Mouse (Mus musculus) splenic B cell, adult 2 months (primary cell): ENCODE measurements around the gene Fam131a.

Experiments
- DNase-seq: peaks from one replicate; pipeline ENCODE4 v3.0.0-alpha.2; 2011; ENCODE audit warnings: low read depth, low spot score
- H3K27me3 ChIP-seq: 2 replicates; pipeline ENCODE4 v1.6.1; 2012; ENCODE audit warnings: mild to moderate bottlenecking, low read length, moderate library complexity, mixed read lengths; ENCODE audit not compliant: control insufficient read depth, poor library complexity, insufficient read depth, severe bottlenecking
- H3K36me3 ChIP-seq: 2 replicates; pipeline ENCODE4 v1.6.1; 2012; ENCODE audit warnings: mild to moderate bottlenecking, low read length, moderate library complexity, mixed read lengths; ENCODE audit not compliant: control insufficient read depth, poor library complexity, insufficient read depth, severe bottlenecking

The Fam131a gene

DNA sequence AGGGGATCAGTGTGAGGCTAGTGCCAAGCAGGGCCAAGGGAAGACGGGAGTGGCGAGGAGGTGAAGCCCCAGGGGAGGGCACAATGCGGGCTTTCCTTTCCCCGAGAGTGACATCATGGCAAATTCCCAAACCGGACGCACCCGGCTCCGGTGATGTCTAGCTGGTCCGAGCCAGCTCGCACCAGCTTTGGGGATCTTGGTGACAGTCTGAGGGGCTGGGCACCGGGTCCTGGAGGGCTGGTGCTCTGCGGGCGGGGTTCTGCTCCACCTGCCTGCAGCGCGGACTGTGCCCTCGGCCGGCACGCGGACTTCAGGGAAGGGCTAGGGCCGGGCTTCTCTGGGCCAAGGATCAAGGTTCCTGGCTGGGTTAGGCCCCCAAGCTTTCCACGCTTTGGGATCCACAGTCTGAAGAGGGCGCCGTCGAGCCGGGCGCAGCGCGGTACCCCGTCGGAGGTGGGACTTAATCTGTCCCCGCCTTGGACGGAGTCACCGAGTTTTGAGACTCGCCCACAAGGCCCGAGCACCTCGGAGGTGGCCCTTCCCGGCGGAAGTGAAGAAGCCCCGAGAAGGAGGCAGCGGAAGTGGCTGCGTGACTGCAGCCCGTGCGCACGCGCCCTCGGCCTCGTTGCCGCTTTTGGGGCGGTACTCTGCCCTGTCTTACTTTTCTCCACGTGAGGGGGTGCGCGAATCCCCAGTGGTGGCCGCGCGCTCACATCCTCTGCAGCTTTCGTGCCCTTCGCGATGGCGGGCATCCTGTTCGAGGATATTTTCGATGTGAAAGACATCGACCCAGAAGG, 24.3 kb downstream of the Fam131a start, which contains the start of the genes Polr2h and Clcn2:
TSS of gene Polr2h (plus strand) at position 485 of the 797 bp plus-strand sequence.
TSS of gene Clcn2 (minus strand) at position 566 of the 797 bp plus-strand sequence.
- Histone ChIP-seq H3K27me3 (no peaks in the 10 kb centered on the region), H3K36me3 (peaks cover 6% of the 10 kb centered on the region; the same call in 1 of the 2 replicates)
- peak; percentile 98 for DNase-seq

DNA sequence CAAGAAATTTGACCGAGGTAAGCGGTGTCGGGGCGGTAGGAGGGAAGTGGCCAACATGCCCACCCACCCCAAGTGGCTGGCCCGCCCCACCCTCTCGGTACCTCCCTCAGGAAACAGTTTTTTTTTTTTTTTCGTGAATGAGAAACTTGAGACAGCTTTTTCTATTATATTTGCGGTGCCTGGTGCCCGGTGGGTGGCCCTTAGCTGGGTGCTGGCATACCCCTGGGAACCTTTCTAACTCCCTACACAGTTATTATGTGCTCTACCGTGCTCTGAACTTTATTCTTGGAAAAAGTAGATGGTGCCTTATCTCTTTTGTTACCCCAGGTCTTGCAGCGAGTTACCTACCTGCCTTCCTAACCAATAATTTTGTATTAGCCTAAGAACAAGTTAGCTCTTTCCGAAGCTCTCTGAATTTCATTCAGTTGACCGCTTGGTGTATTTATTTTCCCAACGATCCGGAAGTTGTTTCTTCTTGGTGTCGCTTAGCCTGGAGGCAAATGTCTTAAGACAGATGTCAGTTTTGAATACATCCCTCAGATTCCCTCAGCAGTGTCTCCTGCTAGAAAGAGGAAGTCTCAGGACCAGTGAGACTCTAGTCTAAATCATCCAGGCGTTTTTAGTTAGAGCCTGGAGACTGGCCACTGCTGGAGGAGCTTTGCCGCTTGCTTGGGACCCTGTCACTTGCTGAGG, 25.1 kb downstream of the Fam131a start:
- peak; percentile 31 for DNase-seq
- H3K27me3 ChIP-seq = no peaks in the 10 kb centered on the region
- peaks cover 6% of the 10 kb centered on the region; the same call in 1 of the 2 replicates for H3K36me3 ChIP-seq

DNA sequence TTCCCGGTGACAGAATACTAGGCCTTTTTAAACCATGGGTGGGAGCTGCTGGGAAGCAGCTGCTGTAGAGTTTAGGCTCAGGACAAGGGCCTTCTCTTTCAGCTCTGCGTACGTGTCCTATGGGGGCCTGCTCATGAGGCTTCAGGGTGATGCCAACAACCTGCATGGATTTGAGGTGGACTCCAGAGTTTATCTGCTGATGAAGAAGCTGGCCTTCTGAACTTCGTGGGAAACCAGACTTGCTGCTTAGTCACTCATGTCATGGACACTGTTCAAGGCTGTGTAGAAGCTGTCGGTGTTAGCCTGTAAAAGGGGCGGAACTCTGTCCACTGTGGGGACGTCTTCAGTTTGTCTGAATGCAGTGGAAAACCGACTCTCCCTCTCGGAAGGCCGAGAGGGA, 28.8 kb downstream of the Fam131a start:
- peaks cover 6% of the 10 kb centered on the region; the same call in 1 of the 2 replicates for H3K36me3 ChIP-seq
- no peaks in the 10 kb centered on the region for H3K27me3 ChIP-seq
- no peak for DNase-seq

DNA sequence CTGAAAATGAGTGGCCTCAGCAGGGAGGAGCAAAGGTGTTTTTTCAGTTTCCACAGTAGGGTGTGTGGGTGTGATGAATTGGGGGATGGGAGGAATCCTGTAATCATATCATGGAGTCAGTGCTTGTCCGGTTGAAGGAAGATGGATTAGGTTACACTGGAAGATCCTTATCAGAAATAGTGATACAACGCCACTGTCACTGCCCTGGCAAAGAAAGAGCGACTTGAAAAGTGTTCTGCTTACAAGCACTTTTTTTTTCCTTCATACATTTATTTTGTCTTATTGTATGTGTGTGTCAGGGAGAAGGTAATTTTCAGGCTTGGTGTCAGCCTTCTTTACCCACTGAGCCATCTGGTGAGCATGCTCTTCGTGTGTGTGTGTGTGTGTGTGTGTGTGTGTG, 29.7 kb downstream of the Fam131a start:
- H3K36me3 ChIP-seq = peaks cover 6% of the 10 kb centered on the region; the same call in 1 of the 2 replicates
- no peaks in the 10 kb centered on the region for H3K27me3 ChIP-seq
- DNase-seq = no peak

DNA sequence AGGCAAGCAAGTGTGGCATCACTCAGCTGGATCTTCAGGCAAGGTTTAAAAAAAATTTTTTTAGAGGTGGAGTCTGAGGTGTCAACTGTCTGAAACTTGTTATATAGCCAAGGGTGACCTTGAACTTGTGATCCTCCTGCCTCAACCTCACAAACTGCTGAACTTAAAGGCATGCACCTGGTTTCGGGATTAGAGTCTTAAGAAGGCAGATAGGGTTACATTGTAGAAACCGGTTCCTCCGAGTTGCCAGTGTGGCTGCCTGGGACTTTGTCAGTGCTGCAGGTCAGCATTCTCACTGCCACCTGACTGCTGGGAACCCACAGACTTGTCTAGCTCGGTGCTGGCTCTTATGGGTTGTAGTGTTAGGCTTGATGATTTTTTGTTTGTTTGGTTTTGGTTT, 30.2 kb downstream of the Fam131a start:
- Histone ChIP-seq H3K36me3 (peaks cover 6% of the 10 kb centered on the region; the same call in 1 of the 2 replicates), H3K27me3 (no peaks in the 10 kb centered on the region)
- DNase-seq = no peak

DNA sequence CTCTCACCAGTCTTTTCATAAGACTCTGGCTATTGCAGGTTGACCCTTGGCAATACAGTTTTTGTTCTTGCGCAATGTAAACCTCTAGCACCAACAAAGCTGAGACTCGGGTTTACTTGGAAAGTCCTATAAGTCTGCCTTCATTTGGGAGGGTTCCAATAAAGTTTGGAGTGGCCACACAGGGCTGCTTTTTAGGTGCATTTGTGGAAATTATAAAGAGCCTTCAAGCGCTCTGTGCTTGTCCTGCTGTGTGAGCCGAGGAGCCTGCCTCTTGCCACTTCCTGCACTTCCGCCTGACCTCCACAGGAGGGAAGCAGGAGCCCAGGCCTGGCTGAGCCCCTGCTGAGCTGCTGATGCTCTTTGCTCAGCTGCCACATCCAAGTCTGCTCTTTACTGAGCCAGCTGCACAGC, 31.3 kb downstream of the Fam131a start:
- Histone ChIP-seq H3K36me3 (peaks cover 6% of the 10 kb centered on the region; the same call in 1 of the 2 replicates), H3K27me3 (no peaks in the 10 kb centered on the region)
- DNase-seq = peak; percentile 28

DNA sequence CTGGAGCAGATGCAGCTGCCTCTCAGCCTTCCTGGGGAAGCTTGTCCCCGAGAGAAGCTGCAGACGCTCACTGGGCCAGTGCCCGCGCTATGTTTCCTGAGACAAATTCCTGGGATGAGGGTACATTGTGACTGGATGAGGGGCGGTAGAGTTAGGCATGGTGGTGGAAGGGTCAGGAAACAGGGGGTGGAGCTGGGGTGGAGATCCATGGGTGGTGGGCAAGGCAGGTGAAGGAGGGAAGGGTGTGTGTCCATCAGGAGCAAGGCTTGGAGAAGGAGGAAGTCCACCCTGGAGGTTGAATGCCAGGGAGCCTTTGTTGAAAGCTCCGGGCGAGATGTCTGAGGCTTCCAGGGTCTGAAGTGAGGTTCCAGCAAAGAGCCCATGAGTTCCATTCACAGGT, 32.3 kb downstream of the Fam131a start:
- Histone ChIP-seq H3K27me3 (no peaks in the 10 kb centered on the region; the same call in 1 of the 2 replicates), H3K36me3 (peaks cover 4% of the 10 kb centered on the region; the same call in 1 of the 2 replicates)
- DNase-seq = no peak

DNA sequence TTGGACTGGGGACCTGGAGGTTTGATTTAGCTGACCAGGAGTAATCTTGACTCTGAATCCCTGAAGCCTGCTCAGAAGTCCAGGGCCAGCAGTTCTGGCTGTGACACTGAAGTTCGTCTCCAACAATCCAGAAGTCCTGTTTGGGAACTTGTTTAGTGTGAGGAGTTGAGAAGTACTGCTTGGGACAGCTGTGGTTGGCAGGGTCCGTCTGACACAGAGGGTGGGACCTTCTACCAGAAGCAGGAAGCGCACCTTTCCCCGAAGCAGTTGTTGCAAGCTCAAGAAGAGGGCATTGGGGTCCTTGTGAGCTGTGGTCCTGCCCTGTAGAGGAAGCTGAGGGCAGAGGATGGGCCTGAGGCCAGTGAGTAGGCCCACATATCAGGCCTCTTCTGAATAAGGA, 32.7 kb downstream of the Fam131a start:
- DNase-seq = no peak
- Histone ChIP-seq H3K36me3 (peaks cover 2% of the 10 kb centered on the region; the same call in 1 of the 2 replicates), H3K27me3 (no peaks in the 10 kb centered on the region; the same call in 1 of the 2 replicates)

DNA sequence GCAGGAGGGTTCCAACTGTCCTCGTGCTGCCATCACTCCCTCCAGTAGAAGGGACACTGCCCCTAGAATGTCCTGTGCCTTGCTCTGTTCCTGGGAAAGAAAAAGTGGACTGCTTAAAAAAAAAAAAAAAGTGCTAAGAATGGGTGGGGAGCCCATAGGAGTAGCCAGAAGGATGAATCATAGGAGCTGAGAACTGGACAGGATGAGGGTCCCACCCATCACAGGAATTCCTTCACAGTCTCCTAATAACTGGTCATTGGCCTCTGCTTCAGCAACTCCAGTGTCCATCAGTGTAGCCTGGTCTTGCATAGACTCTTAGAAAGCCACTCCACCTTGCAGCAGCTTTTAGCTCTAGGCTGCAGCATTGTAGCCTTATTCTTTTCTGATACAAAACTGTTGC, 33.3 kb downstream of the Fam131a start:
- Histone ChIP-seq H3K36me3 (peaks cover under 1% of the 10 kb centered on the region; the same call in 1 of the 2 replicates), H3K27me3 (no peaks in the 10 kb centered on the region; the same call in 1 of the 2 replicates)
- DNase-seq = no peak

DNA sequence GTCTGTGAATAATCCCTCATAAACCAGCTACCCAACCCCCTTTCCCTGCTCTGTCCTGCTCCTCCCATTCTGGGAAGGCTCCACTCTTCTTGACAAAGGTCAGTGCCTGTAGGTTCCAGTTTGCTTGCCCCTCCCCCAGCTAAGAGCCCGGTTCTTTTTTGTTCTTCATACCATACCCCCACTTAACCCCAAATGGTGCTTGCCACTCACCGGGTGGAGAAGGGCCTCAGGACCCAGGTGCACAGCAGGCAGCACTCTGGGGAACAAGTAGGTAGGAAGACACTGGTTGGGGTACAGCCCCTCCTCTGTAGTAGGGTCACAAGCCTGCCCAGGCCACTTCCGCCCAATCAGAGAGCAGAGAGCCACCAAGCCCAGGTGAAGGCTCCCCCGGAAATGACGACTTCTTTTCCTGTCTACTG, 37.3 kb downstream of the Fam131a start:
- Histone ChIP-seq H3K36me3 (no peaks in the 10 kb centered on the region), H3K27me3 (peaks cover 2% of the 10 kb centered on the region)
- DNase-seq = no peak

DNA sequence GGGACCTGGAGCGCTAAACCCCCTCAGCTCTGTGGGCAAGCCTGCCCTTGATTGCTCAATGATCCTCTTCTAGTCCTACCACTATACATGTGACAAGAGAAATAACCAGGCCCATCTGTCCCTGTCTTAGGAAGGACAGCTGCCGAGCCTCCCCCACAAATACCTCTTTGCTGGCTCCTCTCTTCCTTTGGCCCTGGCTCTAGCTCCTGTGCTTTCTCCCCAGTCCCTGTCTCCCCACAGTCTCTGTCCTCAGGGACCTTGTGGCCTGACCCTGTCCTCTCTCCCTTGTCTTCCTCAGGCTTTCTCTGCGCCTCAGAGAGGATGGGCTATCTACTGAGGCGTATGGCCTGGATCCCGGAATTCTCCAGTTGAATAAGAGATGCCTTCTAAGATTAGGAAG, 38.6 kb downstream of the Fam131a start:
- peaks cover 2% of the 10 kb centered on the region for H3K27me3 ChIP-seq
- DNase-seq = no peak
- H3K36me3 ChIP-seq = no peaks in the 10 kb centered on the region

DNA sequence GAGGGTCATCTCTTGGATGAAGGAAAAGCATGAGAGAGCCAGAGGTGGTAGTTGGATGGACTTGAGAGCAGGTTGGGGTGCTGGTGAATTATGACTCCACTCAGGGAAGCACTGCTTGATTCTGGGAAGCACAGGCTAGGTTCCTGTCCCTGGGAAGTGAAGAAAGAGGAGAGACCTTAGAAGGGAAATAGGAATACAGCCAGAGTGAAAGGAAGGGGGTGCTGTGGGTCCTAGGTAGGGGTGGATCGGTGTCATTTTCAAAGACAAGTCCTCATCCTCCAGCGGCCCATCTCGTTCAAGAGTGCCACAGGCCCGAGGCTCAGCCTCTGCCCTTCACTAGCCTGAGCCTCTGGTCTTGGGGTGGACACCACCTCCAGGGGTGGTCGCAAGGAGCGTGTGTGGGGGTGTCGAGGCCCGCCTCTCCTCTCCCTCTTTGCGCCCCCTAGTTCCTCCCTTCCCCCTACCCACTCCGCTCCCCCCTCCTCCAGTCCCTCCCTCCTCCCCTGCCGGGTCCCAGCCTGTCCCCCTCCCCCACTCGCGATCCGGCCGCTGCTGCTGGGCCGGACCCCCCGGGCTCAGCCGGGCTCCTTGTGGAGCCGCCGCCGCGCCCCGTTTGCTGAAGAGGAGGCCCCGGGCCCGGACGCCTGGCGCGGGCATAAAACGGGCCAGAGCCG, 39.3 kb downstream of the Fam131a start:
- Histone ChIP-seq H3K27me3 (peaks cover 2% of the 10 kb centered on the region), H3K36me3 (no peaks in the 10 kb centered on the region)
- DNase-seq = no peak

DNA sequence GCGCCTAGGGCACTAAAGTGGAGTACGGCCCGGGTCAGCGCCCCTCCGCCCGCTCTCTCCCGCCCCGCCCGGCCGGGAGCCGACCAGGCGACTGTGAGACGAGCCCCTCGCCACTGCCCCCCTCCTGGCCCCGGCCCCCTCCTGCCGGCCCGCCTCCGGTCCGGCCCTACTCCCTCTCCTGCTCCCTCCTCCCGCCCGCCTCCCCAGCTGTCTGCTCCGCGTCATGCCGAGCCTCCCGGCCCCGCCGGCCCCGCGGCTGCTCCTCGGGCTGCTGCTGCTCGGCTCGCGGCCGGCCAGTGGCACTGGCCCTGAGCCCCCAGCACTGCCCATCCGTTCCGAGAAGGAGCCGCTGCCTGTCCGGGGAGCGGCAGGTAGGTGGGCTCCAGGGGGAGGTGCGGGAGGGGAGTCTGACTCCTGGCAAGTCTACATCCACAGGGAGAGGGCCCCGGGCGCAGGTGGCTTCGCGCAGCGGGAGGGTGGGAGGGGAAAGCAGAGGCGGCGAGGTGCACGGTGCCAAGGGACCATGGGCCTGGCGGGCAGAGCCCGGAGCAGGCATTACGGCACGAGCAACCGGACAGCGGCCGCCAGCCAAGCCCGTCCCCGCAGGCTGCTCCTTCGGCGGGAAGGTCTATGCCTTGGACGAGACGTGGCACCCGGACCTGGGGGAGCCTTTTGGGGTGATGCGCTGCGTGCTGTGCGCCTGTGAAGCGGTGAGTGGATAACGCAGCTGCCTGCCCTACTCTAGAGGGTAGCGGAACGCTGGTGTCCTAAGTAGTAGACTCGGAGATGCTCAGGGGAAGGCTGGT, 40.1 kb downstream of the Fam131a start, which contains the start of gene Chrd:
TSS of gene Chrd (plus strand) at position 203 of the 806 bp plus-strand sequence.
- peaks cover 2% of the 10 kb centered on the region for H3K27me3 ChIP-seq
- no peaks in the 10 kb centered on the region for H3K36me3 ChIP-seq
- DNase-seq = no peak
